Mouse (Mus musculus) left cerebral cortex, adult 18-20 months (tissue): ENCODE measurements around the gene Lrcol1. TPM values are rescaled to one million over a fixed set of nuclear protein-coding genes. Genes with fewer than 3 reads are reported as not detected.
A peak's percentile ranks its signal among the peaks of the same experiment; 100 is the strongest.

ENCODE experiments used
- DNase-seq, 2 experiments: peaks; one replicate each; pipeline ENCODE4 v3.0.0; 2021 to 2022; ENCODE audit warnings: low spot score in 2 of 2, mixed read lengths in 1 of 2
- long read RNA-seq, 2 experiments: library from polyadenylated mRNA; stranded (forward); transcript quantifications; one replicate each; pipeline ENCODE4 v2.0.0; 2021
- total RNA-seq, 2 experiments: library from RNA; stranded (reverse); gene quantifications; 2 replicates each; pipeline ENCODE4 v1.2.3; 2021

The Lrcol1 gene
- not detected for total RNA-seq
- long read RNA-seq, experiment 1, result 0 reads
- long read RNA-seq, experiment 2, result 0 reads

DNA sequence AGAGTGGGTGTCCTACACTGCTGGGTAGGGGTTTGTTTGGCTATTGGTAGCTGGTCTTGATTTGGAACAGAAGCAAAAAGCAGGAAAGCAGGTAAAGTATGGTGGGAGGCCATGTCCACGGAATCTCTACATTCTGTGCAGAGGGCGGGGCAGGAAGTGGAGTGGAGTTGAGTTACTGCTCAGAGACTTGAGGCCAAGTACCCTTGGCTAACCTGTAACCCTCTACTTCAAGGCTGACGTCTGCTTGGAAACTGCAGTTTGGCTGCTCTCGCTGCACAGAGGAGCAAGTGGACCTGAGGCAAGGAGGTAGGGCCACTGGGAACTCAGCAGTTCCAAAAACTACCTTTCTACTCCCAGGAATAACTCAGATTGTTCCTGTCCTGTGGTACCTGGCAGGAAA is at the start of gene Lrcol1:
TSS of gene Lrcol1 (plus strand) at position 207 of the 400 bp plus-strand sequence.
- no peak for DNase-seq

DNA sequence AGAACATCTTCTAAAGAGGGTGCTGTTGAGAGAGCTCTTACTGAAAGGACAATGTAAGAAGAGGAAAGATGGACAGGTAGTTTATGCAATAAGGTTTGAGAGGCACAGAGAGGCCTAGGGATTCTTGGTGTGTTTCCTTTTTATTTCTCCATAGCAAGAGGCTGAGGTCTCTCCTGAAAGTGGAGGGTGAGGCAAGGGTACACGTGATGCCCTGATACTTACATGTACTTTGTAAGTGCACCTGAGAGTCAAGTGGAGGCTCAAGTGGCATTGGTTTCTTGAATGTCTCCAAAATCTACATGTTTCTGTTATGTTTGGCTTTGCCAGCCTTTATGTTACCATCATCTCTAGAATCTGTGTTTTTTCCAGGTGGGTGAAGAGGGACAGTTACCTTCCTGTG is 47.9 kb upstream of the Lrcol1 start:
- DNase-seq, result no peak

DNA sequence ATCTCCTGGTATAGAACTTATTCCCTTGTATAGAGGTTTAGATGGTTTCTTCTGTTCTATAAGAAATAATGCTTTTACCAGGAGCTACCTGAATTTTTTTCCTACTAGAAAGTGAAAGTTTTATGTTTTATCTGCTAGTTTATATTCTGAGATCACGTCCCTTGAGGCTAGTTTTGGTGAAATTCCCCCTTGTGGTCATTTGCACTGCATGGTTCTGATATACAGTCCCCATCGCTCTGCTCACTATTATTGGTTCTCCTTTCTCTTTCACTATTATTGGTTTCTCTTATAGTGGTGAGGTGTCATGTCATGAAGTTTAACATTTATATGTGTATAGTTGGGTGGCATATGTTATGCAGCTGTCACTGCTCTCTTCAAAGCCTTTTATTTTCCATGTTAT is 43.9 kb upstream of the Lrcol1 start:
- no peak for DNase-seq

DNA sequence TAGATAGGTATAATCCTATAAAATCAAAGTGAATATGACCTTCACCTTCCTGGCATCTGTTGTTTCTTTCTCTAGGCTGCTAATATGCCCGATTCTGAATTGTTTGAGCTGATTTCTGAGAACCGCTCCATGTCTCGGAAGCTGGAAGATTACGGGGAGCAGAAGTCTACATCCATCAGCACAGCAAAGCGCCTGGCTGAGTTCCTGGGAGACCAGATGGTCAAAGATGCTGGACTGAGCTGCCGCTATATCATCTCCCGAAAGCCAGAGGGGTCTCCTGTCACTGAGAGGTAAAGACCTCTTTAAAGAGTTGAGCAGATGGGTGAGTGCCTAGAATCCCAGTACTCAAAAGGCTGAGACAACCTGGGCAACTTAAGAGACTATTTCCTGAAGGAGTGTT is 35.7 kb upstream of the Lrcol1 start:
- no peak for DNase-seq

DNA sequence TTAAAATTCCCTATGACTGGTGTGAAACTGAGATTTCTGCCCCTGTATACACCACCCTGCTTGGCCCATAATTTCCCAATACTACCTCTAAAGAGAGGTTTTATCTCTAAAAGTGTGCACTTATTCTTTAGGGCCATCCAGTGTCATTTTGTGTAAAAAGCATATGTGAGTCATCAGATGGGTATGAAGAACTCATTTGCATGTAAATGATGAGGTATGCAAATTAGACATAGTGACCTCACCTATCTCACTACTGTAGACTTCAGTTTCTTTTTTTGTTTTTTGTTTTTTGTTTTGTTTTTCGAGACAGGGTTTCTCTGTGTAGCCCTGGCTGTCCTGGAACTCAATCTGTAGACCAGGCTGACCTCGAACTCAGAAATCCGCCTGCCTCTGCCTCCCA is 31.4 kb upstream of the Lrcol1 start:
- DNase-seq, result no peak

DNA sequence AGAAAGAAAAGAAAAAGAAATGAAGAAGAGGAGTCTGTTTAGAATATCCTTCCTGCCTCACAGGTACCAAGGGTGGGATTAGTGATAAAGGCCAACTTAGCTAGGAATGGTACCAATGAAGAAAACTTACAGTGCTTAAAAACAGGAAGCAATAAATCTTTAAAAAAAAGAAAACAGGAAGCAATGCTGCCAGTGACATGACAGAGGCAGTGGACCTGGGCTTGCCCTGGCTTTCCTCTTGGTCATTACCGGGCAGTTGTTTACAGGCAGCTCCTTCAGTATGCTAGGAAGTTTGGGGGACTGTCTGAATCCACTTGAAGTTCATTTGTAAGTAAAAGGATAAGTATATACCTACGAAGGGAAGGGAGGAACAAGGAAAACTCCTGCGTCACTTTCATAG is 14.0 kb upstream of the Lrcol1 start:
- no peak for DNase-seq

DNA sequence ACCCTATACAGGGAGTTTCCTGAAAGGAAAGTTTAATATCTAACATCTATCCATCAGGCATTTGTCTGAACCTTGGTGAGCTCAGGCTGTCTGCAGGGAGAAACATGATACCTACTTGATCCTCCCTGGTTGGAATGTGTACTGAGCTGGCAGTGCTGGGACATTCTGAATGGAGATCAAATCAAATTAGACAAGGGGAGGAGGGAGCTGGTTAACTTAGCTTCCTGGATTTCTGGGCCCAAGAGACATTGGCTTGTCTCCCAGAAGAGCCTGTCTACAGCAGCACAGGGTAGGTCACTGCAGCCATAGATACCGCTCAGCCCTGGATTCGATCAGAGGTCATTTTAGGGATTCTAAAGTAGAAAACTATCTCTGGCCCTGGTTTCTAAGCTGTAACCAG is 5.7 kb upstream of the Lrcol1 start:
- no peak for DNase-seq

DNA sequence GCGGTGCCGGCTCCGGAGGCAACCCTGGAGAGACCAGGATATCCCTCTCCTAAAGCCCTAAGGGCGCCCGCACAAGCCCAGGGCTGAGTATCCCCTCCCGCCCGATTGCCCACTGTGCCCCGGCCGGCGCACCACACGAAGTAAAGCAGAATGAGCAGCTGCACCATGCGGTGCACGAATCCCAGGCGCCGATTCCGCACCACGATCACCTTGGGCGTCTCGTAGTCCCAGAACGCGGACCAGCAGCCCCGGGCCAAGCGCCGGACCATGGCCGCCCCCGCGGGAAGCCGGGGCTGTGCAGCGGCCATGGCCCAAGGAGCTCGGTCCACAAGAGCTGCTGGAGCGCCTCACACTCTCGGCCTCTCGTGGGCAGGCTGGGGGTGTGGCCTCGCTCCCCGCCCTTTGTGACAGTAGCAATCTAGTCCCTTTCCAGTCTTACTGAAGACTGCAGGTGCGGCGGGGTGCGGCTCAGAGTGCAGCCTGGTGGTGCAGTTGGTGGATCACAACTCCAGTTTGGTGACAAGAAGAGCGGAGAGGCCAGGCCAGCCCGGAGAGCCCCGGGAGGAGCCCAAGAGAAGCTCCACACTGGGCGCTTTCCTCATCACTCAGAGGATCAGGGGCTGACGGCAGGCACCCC is 1.8 kb upstream of the Lrcol1 start, which contains the start of gene P2rx2:
TSS of gene P2rx2 (minus strand) at position 565 of the 637 bp plus-strand sequence.
- peak in 1 of 2 experiments; percentile 18 for DNase-seq

DNA sequence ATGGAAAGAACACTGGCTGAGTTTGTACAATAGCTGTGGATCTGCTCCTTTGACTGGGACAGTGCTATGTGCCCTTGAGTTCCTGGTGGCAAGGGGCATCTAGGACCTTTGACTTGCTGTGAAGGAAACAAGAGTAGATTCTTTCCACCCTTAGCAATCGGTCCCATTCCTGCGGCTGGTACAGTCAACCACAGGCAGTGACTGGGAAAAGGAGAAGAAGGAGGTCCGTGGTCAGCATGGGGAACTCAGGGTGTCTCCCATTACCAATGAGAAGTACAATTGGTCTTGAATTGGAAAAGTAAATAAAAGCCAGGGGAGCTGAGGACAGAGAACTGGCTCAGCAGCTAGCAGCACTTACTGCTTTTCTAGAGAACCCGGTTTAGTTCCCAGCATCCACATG is 1.0 kb downstream of the Lrcol1 start:
- no peak for DNase-seq

DNA sequence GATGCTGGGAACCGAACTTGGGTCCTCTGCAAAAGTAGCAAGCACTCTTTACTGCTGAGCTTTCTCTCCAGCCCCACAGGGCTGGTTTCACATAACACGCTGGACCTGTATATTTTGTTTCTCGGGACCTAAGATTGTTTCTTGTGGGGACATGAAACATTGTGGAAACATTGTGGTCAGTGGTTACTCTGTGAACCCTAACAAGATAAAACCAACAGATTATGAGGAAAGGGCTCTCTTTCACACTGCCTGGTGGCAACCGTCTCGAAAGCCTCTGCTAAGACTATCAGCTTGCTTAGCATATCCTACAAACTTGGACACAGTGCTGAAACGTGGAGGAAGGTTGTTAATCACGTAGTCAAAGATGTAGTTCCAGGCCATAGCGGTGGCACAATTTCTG is 2.5 kb downstream of the Lrcol1 start:
- no peak for DNase-seq

DNA sequence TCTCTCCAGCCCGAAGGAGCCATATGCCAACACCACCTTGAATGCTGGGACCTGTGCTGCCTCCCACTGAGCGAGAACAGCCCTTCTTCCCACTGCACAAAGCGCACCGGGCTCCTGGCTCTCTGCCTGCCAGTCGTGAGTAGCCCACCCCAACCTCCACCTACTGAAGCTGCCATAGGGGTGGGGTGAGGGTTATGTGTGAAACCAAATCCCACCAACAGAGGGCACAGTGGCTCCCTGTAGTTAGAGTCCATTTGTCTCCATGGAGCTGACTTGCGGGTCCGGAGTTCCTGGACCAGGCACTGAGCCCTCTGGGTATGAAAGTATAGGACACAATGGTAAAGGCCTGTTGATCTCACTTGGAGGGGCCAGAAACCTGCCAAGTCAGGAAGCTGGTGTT is 10.2 kb downstream of the Lrcol1 start:
- peak in 1 of 2 experiments; percentile 56 for DNase-seq

DNA sequence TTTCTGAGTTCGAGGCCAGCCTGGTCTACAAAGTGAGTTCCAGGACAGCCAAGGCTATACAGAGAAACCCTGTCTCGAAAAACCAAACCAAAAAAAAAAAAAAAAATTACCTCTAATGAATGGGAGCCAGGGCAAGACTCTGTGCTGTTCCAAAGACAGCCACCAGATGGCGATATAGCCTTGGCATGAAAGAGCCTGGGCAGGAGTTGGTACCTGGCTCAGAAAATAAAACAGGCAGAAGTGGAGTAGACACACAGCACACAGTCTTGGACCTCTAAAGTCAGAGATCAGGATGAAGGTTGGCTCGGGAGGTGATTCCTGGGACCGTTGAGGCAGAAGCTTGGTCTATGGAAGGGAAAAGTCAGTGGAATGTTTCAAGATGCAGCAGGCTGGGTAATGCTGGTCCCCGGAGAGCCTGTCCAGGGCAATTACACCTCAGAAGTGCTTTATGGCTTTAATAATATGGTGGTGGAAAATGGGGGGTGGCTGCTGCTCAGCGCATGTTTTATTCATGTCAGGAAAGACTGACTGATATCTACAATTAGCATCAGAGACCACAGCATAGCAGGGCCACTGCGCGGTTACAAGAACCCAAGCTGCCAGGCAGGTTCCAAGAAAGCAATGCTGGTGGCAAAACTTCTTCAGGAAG is 13.1 kb downstream of the Lrcol1 start:
- DNase-seq, result peak; percentile 77 to 92

DNA sequence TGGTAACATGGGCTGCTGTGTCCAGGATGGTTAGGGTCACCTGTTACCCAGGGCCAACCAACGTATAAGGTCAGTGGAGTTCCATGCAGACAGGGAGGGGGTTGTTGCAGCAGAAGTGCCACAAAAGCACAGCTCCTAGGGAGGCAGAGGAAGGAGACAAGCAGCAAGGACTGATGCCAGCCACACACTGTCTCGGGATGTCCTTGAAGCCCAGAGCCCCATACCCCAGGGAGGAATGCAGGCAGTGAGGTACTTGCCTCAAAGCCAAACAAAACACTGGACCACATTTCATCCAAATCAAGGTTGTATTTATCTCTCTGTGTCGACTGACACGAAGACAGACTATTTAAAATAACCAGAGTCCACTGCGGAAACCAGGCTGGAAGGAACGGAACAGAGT is 16.9 kb downstream of the Lrcol1 start:
- no peak for DNase-seq

DNA sequence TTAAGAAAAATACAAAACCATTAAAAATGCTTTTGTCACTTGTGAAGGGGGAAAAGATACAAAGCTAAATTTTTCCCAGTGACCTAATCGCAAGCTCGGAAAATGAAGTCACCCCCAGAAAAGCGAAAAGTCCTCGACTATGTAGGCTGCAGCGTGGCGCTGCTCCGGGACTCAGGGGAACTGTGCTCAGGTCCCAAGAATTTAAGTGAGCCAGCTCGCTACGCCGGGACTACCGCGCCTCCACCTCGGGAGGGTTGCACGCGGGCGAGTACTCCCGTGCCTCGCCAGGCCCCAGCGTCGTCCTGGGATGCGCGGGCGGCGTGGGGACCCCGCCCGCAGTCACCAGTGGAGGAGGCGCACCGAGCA is 18.3 kb downstream of the Lrcol1 start:
- DNase-seq, result no peak

DNA sequence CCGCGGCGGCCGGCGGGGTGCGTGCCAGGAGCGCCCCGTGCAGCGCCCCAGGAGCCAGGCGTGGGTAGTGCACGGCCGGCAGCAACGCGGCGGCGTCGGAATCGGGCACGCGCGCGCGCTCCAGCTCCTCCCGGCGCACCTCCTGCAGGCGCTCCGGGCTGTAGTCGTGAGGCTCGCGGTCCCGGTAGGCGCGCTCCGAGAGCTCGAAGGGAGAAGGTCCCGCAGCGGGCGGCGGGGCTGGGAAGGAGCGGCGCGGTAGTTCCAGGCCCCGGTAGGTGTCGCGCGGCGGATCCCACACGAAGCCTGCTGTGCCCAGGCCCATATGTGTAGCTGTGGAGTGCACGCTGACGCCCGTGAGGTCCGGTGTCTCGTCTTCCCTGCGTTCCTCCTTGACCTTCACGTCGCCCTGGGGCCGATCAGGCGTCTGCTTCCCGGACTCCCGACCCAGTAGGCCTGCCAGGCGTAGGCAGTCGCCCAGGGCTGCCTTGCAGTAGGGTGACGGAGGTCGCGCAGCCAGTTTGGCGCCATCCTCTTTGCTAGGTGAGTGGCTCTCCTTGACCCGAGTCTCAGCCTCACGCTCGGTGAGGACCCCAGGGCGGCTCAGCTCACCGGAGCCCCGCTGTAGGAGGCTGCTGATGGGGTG is 18.8 kb downstream of the Lrcol1 start:
- peak; percentile 74 to 87 for DNase-seq

DNA sequence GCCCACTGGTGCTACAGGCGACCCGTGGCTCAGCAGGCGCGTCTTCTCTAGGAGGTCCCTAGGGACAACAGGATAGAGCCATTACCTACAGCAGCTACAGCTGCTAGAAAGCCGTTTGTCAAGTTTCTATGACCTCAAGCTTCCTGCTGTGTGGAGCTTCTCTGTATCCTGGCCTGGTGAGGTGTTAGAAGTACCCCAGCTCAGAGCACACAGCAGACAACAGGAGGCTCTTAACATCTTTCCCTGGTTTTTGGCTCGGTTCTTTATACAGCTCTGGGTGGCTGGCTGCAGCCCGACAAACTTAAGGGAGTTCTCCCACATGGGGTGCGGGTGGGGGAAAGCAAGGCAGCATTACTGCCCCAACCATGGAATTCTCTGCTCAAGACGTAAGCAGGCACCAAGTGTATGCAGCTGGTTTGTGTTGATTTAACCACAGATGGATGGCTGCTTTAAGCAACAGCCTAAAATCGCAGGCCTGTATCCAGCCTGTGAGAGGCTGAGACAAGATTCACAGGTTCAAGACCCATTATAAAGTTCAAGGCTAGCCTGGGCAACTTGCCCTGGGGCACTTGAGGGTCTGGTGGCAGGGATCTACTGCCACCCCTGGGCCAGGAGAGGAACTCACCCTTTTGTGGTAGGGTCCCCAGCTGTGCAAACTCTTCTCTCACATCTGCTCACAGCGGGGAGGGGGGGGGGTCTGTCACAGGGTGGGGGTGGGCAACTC is 19.5 kb downstream of the Lrcol1 start:
- DNase-seq, result no peak

DNA sequence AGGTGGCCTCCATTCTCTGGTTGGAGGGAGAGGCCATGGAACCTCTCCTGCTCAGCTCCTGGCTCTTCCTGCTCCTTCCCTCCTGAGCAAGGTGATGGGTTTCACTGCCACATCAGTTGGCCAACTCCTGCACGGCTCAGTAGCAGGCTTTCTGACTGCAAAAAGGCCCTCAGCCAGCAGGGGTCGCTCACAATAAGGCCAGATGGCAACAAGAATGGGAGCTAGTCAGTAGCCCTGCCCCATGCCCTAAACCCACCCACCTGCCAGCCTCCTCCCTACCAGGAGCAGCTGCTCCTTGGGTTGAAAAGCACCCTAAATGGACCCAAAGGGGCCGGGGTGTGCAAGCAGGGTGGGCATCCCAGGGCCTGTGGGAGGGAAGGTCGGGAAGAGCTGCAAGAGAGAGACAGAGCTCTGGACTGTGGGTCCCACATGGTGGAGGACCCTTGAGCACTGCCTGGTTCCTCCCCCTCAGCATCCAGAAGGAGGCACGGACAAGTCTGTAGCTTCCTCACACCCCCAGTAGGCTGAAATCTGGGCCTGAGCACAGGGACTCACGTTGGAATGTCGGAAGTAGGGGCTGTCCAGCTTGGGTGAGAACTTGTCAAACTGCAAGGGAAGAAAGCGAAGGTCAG is 32.4 kb downstream of the Lrcol1 start:
- peak; percentile 77 to 84 for DNase-seq

DNA sequence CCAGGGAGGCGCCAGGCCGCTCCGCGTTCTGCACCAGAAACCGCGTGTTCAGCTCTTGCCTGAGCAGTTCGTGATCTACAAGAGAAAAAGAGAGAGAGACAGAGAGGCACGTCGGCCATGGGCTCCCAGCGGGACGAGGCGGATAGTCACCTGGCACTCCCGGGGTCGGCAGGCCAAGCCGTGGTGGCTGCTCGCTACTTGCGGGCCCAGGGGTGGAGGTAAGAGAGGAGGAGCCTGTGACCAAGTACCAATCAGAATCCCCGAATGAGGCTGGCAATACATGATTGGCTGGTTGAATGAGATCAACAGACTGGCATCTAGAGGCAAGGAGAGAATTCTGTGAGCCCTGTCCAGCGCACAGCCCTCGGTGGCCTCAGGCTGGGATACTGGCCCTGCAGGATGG is 33.7 kb downstream of the Lrcol1 start:
- DNase-seq, result peak in 1 of 2 experiments; percentile 29

DNA sequence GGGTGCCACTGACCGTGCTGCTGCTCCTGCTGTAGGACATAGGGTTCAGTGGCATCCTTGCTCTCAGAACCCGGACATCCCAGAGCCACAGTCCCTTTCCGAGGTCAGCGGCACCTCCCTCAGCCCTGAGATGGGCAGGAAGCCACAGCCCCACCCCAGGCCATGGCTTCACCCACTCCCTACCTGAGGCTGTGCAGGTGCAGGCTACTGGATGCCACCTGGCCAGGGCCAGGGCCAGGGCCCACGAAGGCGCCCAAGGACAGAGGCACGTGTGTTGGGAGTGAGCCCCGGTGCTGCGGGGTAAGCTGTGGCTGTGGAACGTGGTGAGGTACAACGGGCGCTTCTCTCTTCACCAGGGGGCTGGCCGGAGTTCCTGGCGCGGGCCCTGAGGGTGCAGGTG is 34.6 kb downstream of the Lrcol1 start:
- no peak for DNase-seq

DNA sequence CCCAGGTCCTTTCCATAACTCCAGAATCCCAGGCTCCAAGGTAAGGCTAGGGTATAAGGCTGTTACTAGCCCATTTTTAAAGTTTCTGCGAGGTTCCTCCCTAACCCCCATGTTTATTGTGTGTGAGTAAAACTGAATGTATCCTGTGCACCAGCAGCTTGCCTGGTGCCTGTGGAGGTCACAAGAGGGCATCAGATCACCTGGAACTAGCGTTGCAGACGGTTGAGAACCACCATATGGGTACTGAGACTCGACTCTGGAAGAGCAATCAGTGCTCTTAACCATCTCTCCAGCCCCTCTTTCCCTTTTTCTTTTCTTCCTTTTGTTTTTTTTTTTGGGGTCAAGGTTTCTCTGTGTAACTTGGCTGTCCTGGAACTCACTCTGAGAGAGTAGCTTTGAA is 35.3 kb downstream of the Lrcol1 start:
- DNase-seq, result no peak

DNA sequence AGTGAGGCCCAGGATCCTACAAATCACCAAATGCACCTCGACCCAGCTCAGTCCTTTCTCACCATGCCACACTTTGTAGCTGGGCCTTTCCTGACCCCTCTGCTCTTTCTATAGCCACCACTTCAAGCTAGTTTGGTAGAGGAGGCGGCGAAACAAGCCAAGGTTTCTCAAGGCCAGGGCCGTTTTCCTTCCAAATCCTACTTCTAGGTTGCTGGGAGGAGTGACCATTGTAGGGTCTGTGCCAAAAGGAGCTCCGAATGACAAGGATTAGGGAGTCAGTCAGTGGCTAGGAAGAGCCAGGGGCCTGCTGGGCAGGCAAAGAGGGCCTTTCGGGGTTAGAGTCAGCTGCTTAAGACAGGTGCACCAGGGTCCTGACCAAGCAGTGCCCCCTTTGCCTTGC is 40.0 kb downstream of the Lrcol1 start:
- DNase-seq, result no peak
